17 mouse cellular contexts compared by ENCODE assay signal in genomic region chr13:52152221-52152620, GRCm38 (mm10).
DNase-seq lines count a peak whose midpoint lies in the region; ATAC-seq and TF ChIP-seq lines count a peak whose summit lies in the region.
"Had no signal": no experiment of that assay in that cellular context is flagged by ENCODE, and none has a peak within 500 bp of the region (broad histone marks: within the 10 kb centered on the region; RNA-seq: fewer than 3 reads in every experiment).

No protein-coding gene starts in this region.

- WGBS in hindbrain, embryonic 10.5 days: 64% methylated on average over 4 of the region's 4 CpGs
- WGBS in hindbrain, embryonic 11.5 days: 68% methylated on average over 4 of the region's 4 CpGs
- 45% methylated on average over 4 of the region's 4 CpGs for WGBS in liver, postnatal 0 days (ENCODE audit: insufficient replicate concordance)
- WGBS in liver, embryonic 11.5 days: 40% methylated on average over 4 of the region's 4 CpGs
- 62% methylated on average over 4 of the region's 4 CpGs for WGBS in embryonic facial prominence, embryonic 13.5 days
- 22% methylated on average over 4 of the region's 4 CpGs for WGBS in stomach, embryonic 14.5 days

- H3K9ac ChIP-seq in hindbrain, embryonic 11.5 days (ENCODE audit: low read depth, low read length): no peak overlapping the region
- H3K9ac ChIP-seq in liver, postnatal 0 days (replicated peaks): no peak overlapping the region
- no peak overlapping the region for H3K9ac ChIP-seq in liver, embryonic 11.5 days (ENCODE audit: low read depth, low read length)
- no peak overlapping the region for H3K9ac ChIP-seq in embryonic facial prominence, embryonic 13.5 days
- no peak overlapping the region for H3K9ac ChIP-seq in stomach, embryonic 14.5 days (replicated peaks; ENCODE audit: low read depth, low read length)
- H3K9ac ChIP-seq: hindbrain, embryonic 12.5 days; neural tube, embryonic 13.5 days had no signal

- no peak for ATAC-seq in hindbrain, embryonic 11.5 days (ENCODE audit: low FRiP score)
- no peak for ATAC-seq in liver, postnatal 0 days
- no peak for ATAC-seq in liver, embryonic 11.5 days (replicated peaks; ENCODE audit: low FRiP score)
- ATAC-seq in embryonic facial prominence, embryonic 13.5 days (ENCODE audit: insufficient number of reproducible peaks, insufficient read depth, low FRiP score, low TSS enrichment, low read depth): no peak
- no peak for ATAC-seq in stomach, embryonic 14.5 days (ENCODE audit: insufficient number of reproducible peaks, insufficient read depth, low FRiP score, low read depth)
- ATAC-seq: inflammation-experienced regulatory T-cells, adult 6 months had no signal

- no peak overlapping the region for H3K4me3 ChIP-seq in hindbrain, embryonic 10.5 days
- H3K4me3 ChIP-seq in hindbrain, embryonic 11.5 days (ENCODE audit: low read depth, low read length): no peak overlapping the region
- H3K4me3 ChIP-seq in liver, postnatal 0 days (ENCODE audit: low read depth, low read length): no peak overlapping the region
- H3K4me3 ChIP-seq in liver, embryonic 11.5 days (ENCODE audit: low read depth, low read length): no peak overlapping the region
- no peak overlapping the region for H3K4me3 ChIP-seq in embryonic facial prominence, embryonic 13.5 days
- H3K4me3 ChIP-seq in stomach, embryonic 14.5 days (ENCODE audit: low read depth, low read length): no peak overlapping the region
- H3K4me3 ChIP-seq: hindbrain, embryonic 12.5 days; neural tube, embryonic 13.5 days had no signal

- no peaks in the 10 kb centered on the region for H3K27me3 ChIP-seq in hindbrain, embryonic 10.5 days (ENCODE audit: insufficient read depth, poor library complexity, severe bottlenecking)
- no peaks in the 10 kb centered on the region for H3K27me3 ChIP-seq in hindbrain, embryonic 11.5 days (ENCODE audit: control insufficient read depth, insufficient read depth, low read length)
- H3K27me3 ChIP-seq in liver, postnatal 0 days (ENCODE audit: insufficient read depth, low read length): no peaks in the 10 kb centered on the region
- no peaks in the 10 kb centered on the region for H3K27me3 ChIP-seq in liver, embryonic 11.5 days (replicated peaks; ENCODE audit: control insufficient read depth, insufficient read depth, low read length)
- no peaks in the 10 kb centered on the region for H3K27me3 ChIP-seq in embryonic facial prominence, embryonic 13.5 days
- no peaks in the 10 kb centered on the region for H3K27me3 ChIP-seq in stomach, embryonic 14.5 days (ENCODE audit: control insufficient read depth, insufficient read depth, low read length)
- H3K27me3 ChIP-seq: hindbrain, embryonic 12.5 days; neural tube, embryonic 13.5 days had no signal

- no peak for TF ChIP-seq EP300 in liver, postnatal 0 days (IDR thresholded peaks at IDR 0.05; ENCODE audit: low read depth)

- H3K4me2 ChIP-seq in hindbrain, embryonic 11.5 days (replicated peaks; ENCODE audit: low read depth, low read length): no peak overlapping the region
- H3K4me2 ChIP-seq in liver, postnatal 0 days (ENCODE audit: low read depth, low read length): no peak overlapping the region
- no peak overlapping the region for H3K4me2 ChIP-seq in liver, embryonic 11.5 days
- no peak overlapping the region; the same call in 1 of the 2 replicates for H3K4me2 ChIP-seq in embryonic facial prominence, embryonic 13.5 days
- H3K4me2 ChIP-seq in stomach, embryonic 14.5 days (replicated peaks; ENCODE audit: low read depth, low read length): no peak overlapping the region
- H3K4me2 ChIP-seq: hindbrain, embryonic 12.5 days; midbrain, embryonic 11.5 days; neural tube, embryonic 13.5 days had no signal

- peak overlapping the region; percentile 29; the same call in 1 of the 2 replicates for H3K27ac ChIP-seq in hindbrain, embryonic 10.5 days
- no peak overlapping the region for H3K27ac ChIP-seq in hindbrain, embryonic 11.5 days (ENCODE audit: low read depth, low read length)
- peak overlapping the region; percentile 74; the same call in 1 of the 2 replicates for H3K27ac ChIP-seq in liver, postnatal 0 days (ENCODE audit: low read depth)
- H3K27ac ChIP-seq in liver, embryonic 11.5 days (ENCODE audit: low read depth, low read length): no peak overlapping the region
- peak overlapping the region; percentile 60 for H3K27ac ChIP-seq in embryonic facial prominence, embryonic 13.5 days
- peak overlapping the region; percentile 35; the same call in 1 of the 2 replicates for H3K27ac ChIP-seq in stomach, embryonic 14.5 days (ENCODE audit: low read length)
- H3K27ac ChIP-seq: hindbrain, embryonic 12.5 days; neural tube, embryonic 13.5 days had no signal

- no peaks in the 10 kb centered on the region for H3K9me3 ChIP-seq in hindbrain, embryonic 10.5 days
- H3K9me3 ChIP-seq in hindbrain, embryonic 11.5 days (ENCODE audit: control insufficient read depth, low read length): no peaks in the 10 kb centered on the region
- no peaks in the 10 kb centered on the region for H3K9me3 ChIP-seq in liver, postnatal 0 days (ENCODE audit: low read length)
- H3K9me3 ChIP-seq in liver, embryonic 11.5 days (ENCODE audit: control insufficient read depth, low read length): no peaks in the 10 kb centered on the region
- H3K9me3 ChIP-seq in embryonic facial prominence, embryonic 13.5 days: no peaks in the 10 kb centered on the region
- no peaks in the 10 kb centered on the region for H3K9me3 ChIP-seq in stomach, embryonic 14.5 days (ENCODE audit: control insufficient read depth, low read depth, low read length)
- H3K9me3 ChIP-seq: hindbrain, embryonic 12.5 days; neural tube, embryonic 13.5 days had no signal

- no peak for TF ChIP-seq CTCF in liver, postnatal 0 days (IDR thresholded peaks at IDR 0.05; ENCODE audit: low read depth)

- peaks cover 38% of the 10 kb centered on the region for H3K4me1 ChIP-seq in hindbrain, embryonic 10.5 days (replicated peaks)
- no peaks in the 10 kb centered on the region for H3K4me1 ChIP-seq in hindbrain, embryonic 11.5 days (replicated peaks; ENCODE audit: control insufficient read depth, insufficient read depth, low read length)
- H3K4me1 ChIP-seq in liver, postnatal 0 days (ENCODE audit: insufficient read depth): peaks cover 25% of the 10 kb centered on the region
- 0 out of 2 replicates have a peak, but pooled peaks cover 4% of the 10 kb centered on the region for H3K4me1 ChIP-seq in liver, embryonic 11.5 days (replicated peaks; ENCODE audit: control insufficient read depth, insufficient read depth, low read length)
- peaks cover 22% of the 10 kb centered on the region for H3K4me1 ChIP-seq in embryonic facial prominence, embryonic 13.5 days
- peaks cover 19% of the 10 kb centered on the region; the same call in 1 of the 2 replicates for H3K4me1 ChIP-seq in stomach, embryonic 14.5 days (ENCODE audit: control insufficient read depth, insufficient read depth, low read length)

- no peak for DNase-seq in hindbrain, embryonic 10.5 days (ENCODE audit: low spot score)
- DNase-seq in hindbrain, embryonic 11.5 days (ENCODE audit: low spot score): no peak
- no peak for DNase-seq in liver, postnatal 0 days
- no peak for DNase-seq in liver, embryonic 11.5 days (ENCODE audit: low spot score)
- no peak for DNase-seq in urinary bladder, postnatal 14 days (ENCODE audit: low spot score)
- no peak for DNase-seq in cerebellum, adult 11 months
- DNase-seq: adrenal gland, adult 2 months; cerebellum, postnatal 10 days; gastrocnemius, postnatal 10 days; right cerebral cortex, postnatal 14 days; thymus, postnatal 4 days had no signal

- no peaks in the 10 kb centered on the region for H3K36me3 ChIP-seq in hindbrain, embryonic 10.5 days
- no peaks in the 10 kb centered on the region for H3K36me3 ChIP-seq in hindbrain, embryonic 11.5 days (ENCODE audit: control insufficient read depth, insufficient read depth, low read length)
- no peaks in the 10 kb centered on the region for H3K36me3 ChIP-seq in liver, postnatal 0 days (replicated peaks; ENCODE audit: insufficient read depth, low read length)
- H3K36me3 ChIP-seq in liver, embryonic 11.5 days (ENCODE audit: control insufficient read depth, insufficient read depth, low read length): no peaks in the 10 kb centered on the region
- no peaks in the 10 kb centered on the region for H3K36me3 ChIP-seq in embryonic facial prominence, embryonic 13.5 days
- H3K36me3 ChIP-seq in stomach, embryonic 14.5 days (ENCODE audit: control insufficient read depth, insufficient read depth, low read length): no peaks in the 10 kb centered on the region
- H3K36me3 ChIP-seq: hindbrain, embryonic 12.5 days; neural tube, embryonic 13.5 days had no signal

Comparison
In these comparisons a context has a peak if more than half of its experiments do, and no peak if none do; other contexts are left out.
1. H3K27ac ChIP-seq: peak in hindbrain, embryonic 10.5 days (single experiment), liver, postnatal 0 days (single experiment), embryonic facial prominence, embryonic 13.5 days (single experiment) and stomach, embryonic 14.5 days (single experiment); none in hindbrain, embryonic 11.5 days (single experiment) and liver, embryonic 11.5 days (single experiment).